Mouse (Mus musculus) gastrocnemius, adult 8-10 months (tissue): ENCODE data around the gene Olfr48. TPM values are rescaled to one million over a fixed set of nuclear protein-coding genes. Genes with fewer than 3 reads are reported as not detected.

Experiments used
- DNase-seq, 2 experiments: peaks; one replicate each; pipeline ENCODE4 v3.0.0; 2022; ENCODE audit warnings: low spot score in 2 of 2
- total RNA-seq, 4 experiments: library from RNA; stranded (reverse); gene quantifications; 2 replicates each; pipeline ENCODE4 v1.2.4; 2022

The Olfr48 gene
- not detected for total RNA-seq

DNA sequence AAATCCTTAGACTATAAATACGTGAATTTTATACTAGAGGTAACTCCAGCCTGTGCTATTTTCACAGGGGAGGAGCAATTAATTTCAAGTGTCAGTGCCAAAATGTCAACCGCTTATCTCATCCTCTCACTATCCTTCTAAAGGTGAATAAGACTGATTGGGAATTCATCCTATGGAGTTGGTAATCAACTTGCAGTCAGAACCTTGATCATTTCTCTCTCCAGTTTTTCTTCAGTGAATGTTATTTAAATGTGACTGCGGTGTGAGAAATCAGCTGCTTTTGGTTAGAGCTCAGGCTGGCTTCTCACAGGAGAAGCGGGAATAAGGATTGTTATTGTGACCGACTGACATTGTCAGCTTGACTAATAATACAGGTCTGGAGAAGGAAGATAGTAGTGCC is at the start of gene Olfr48:
Olfr48 (minus strand) TSS at position 101 of the 400 bp plus-strand sequence.
- no peak for DNase-seq

DNA sequence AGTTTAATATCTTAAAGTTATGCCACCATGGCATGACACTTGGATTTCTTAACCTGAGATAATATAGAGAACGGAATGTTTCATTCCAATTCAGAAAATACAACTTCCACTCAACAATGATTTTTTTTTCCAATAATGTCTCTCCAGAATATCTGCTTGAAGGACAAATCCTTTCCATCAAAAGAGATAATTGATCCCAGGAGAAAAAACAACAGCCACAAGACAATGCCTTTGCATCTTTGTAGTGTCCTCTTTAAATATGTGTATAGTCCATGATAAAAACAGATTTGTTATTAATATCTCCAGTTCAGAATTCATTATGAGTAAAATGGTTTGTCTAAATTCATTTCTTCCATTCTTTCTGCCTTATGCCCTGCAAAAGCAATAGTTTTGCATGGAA is 30.1 kb upstream of the Olfr48 start, which contains the start of gene Olfr1257:
Olfr1257 (plus strand) TSS at position 301 of the 400 bp plus-strand sequence.
- DNase-seq, result no peak

DNA sequence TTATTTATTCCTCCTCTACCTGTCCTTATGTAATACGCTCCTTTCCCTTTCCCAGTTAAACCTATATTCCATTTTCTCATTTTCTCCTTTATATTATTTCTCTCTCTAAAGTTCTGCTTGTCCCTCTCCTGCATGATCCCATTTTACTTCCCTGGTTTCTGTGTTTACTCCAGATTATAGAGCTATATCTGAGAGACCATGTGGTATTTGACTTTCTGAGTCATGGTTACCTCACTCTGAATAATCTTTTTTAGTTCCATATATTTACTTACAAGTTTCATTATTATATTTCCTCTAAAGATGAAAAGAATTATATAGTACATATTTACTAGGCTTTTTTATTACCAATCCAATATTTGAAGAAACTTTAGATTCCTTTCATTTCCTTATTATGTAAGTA is 1.2 kb upstream of the Olfr48 start:
- DNase-seq, result no peak

DNA sequence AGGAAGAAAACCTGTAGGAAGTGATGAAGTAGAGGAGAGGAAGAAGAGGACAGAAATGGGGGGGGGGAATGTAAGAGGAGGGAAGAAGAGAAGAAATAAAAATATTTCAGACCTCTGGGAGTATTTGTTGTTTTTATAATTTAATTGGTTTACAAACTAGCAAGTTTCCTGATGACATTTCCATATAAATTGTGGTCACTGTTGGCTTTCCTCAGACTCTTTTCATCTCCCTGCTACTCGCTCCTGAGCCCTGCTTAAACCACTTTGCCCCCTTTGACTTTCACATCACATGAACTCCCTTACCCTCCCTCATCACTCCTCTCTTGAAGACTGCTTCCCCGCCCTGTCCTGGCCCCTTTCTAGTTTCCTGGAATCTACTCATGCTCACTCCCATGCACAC is 6.5 kb downstream of the Olfr48 start, which contains the start of gene Olfr1256:
Olfr1256 (minus strand) TSS at position 101 of the 400 bp plus-strand sequence.
- DNase-seq, result no peak

DNA sequence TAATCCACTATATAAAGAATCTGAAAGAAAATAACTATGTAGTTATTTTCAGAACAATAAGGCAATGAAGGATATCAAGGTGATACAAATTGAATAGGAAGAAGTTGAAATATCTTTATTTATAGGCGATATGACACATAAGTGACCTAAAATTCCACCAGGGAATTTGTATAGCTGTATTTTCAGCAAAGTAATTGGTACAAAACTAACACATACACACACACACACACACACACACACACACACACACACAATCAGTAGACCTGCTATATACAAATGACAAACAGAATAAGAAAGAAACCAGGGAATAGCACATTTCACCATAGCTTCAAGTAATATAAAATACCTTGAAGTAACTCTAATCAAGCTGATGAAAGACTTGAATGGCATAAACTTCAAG is 27.8 kb downstream of the Olfr48 start:
- DNase-seq, result no peak

DNA sequence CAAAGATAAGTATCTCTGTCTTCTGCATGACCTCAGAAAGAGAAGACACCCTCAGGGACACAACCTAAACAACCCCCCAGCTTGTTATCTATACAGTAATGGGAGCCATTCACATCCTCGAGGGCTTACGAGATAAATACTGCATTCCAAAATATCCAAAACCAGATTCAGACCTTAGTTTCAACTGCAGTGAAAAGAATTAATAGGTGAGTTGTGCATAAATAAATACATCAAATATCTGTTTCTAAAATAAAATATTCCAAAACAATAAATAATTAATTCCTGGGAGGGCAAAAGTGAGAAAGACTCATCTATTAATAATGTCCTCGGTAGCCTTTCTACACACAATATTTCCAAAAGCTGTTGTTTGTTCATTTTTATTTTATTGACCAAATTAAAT is 36.3 kb downstream of the Olfr48 start, which contains the start of gene Olfr1255:
Olfr1255 (plus strand) TSS at position 301 of the 400 bp plus-strand sequence.
- no peak for DNase-seq

DNA sequence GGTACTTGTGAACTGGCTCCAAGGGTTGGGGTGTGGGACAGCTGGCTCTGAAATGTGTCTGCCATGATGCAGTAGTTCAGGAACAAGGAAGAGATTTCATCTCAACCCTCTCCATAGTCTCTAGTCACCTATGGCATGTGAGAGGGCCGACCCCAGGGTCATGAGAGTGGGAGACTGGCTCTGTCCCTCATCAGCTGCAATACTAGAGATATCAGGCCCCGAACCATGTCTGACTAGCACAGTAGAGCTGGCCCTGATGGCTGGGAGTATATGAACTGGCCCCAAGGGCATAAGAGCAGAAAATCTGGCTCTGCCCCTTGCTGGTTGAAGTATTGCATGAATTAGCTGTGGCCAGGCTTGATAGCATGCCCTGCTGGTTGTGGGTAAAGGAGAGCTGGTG is 37.3 kb downstream of the Olfr48 start:
- DNase-seq, result no peak

DNA sequence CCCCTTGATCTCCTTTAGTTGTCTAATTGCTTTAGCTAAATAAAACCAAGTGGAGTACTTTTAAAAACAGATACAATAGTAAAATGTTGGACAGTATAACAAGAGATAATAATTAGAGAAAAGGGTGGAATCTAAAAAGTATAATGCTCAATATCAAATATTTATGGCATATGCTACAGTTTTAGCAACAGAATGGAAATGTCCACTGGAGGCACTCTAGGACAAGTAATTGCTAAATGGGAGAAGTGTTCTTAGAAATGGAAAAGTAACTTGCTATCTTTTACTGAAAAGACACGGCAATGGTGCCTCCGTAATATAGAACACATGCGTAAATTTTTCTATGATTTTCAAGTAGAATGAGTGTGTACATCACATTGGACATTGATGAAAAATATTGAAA is 48.4 kb downstream of the Olfr48 start:
- DNase-seq, result no peak

DNA sequence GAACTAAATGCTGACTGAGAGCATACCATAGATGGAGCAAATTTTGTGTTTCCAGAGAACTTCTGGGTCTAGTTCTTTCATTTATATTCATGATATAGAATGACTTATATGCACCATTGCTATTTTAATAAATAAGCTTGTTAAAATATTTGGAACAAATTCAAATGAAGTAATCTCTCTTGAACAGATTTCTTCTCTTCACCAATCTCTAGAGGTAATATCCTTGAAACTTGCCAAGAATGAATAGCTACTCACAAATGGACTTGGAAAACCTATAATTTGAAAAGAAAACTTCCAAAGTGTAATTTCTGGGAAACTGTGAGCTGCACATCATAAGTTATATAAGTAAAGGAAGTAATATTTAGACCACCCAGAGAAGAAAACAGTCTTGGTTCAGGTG is 54.5 kb downstream of the Olfr48 start, which contains the start of gene Olfr1254:
Olfr1254 (minus strand) TSS at position 101 of the 400 bp plus-strand sequence.
- DNase-seq, result no peak

Other genes starting within 250 kb of the Olfr48 start
- gene Olfr1247, start 234.1 kb downstream of the Olfr48 start, total RNA-seq, result under 1 TPM in 1 of 4 experiments, not detected in 3; 0.10 TPM
- gene Olfr1248, start 230.0 kb downstream of the Olfr48 start, total RNA-seq, result not detected
- not detected for gene Olfr1249, start 213.2 kb downstream of the Olfr48 start, total RNA-seq
- gene Olfr1250, start 186.7 kb downstream of the Olfr48 start, total RNA-seq, result not detected
- not detected for gene Olfr1251, start 176.3 kb downstream of the Olfr48 start, total RNA-seq
- not detected for gene Olfr1252, start 123.2 kb downstream of the Olfr48 start, total RNA-seq
- gene Olfr1253, start 91.1 kb downstream of the Olfr48 start, total RNA-seq, result not detected
- gene Olfr1254, start 54.6 kb downstream of the Olfr48 start, total RNA-seq, result not detected
- not detected for gene Olfr1255, start 36.2 kb downstream of the Olfr48 start, total RNA-seq
- not detected for gene Olfr1256, start 6.7 kb downstream of the Olfr48 start, total RNA-seq
- not detected for gene Olfr1257, start 30.2 kb upstream of the Olfr48 start, total RNA-seq
- gene Olfr1258, start 79.1 kb upstream of the Olfr48 start, total RNA-seq, result not detected
- gene Olfr1259, start 100.5 kb upstream of the Olfr48 start, total RNA-seq, result not detected
- gene Olfr1260, start 126.1 kb upstream of the Olfr48 start, total RNA-seq, result not detected
- not detected for gene Olfr1261, start 143.0 kb upstream of the Olfr48 start, total RNA-seq
- gene Olfr1262, start 151.9 kb upstream of the Olfr48 start, total RNA-seq, result not detected
- not detected for gene Olfr1263, start 163.9 kb upstream of the Olfr48 start, total RNA-seq
- gene Olfr1264, start 177.4 kb upstream of the Olfr48 start, total RNA-seq, result not detected
- not detected for gene Olfr1265, start 187.1 kb upstream of the Olfr48 start, total RNA-seq
- not detected for gene Olfr140, start 215.4 kb upstream of the Olfr48 start, total RNA-seq